Mouse (Mus musculus) cerebellum, adult 11 months (tissue): ENCODE measurements around the gene Asb6.

Experiments
- DNase-seq: peaks from one replicate; pipeline ENCODE4 v3.0.0; 2022

Asb6 gene

GRCm38 (mm10) chr2:30830283-30830795 is at the start of gene Asb6:
TSS of gene Asb6 (minus strand) at chr2:30830333.
- DNase-seq: no peak

- DNase-seq: no peak
These were observed 49.3 kb upstream of the Asb6 start for GRCm38 (mm10) chr2:30879481-30879880.

- no peak for DNase-seq
These were observed 45.7 kb upstream of the Asb6 start for GRCm38 (mm10) chr2:30875621-30876432.

- no peak for DNase-seq
These were observed 45.0 kb upstream of the Asb6 start for GRCm38 (mm10) chr2:30875096-30875495.

- no peak for DNase-seq
These were observed 44.3 kb upstream of the Asb6 start for GRCm38 (mm10) chr2:30874445-30874844.

- DNase-seq: no peak
These were observed 42.5 kb upstream of the Asb6 start for GRCm38 (mm10) chr2:30872669-30873068.

GRCm38 (mm10) chr2:30870863-30871262 is 40.7 kb upstream of the Asb6 start:
- DNase-seq: peak; percentile 16

- DNase-seq: no peak
These were observed 35.3 kb upstream of the Asb6 start for GRCm38 (mm10) chr2:30865426-30865825.

- no peak for DNase-seq
These were observed 34.8 kb upstream of the Asb6 start for GRCm38 (mm10) chr2:30864968-30865381.

GRCm38 (mm10) chr2:30863574-30863973 is 33.4 kb upstream of the Asb6 start:
- DNase-seq: no peak

- DNase-seq: no peak
These were observed 31.9 kb upstream of the Asb6 start for GRCm38 (mm10) chr2:30862081-30862480.

- no peak for DNase-seq
These were observed 29.6 kb upstream of the Asb6 start for GRCm38 (mm10) chr2:30859782-30860181.

- no peak for DNase-seq
These were observed 26.9 kb upstream of the Asb6 start for GRCm38 (mm10) chr2:30857076-30857475.

- no peak for DNase-seq
These were observed 22.7 kb upstream of the Asb6 start for GRCm38 (mm10) chr2:30852771-30853313.

- no peak for DNase-seq
These were observed 20.4 kb upstream of the Asb6 start for GRCm38 (mm10) chr2:30850581-30850980.

GRCm38 (mm10) chr2:30848184-30848583 is 18.1 kb upstream of the Asb6 start:
- no peak for DNase-seq

GRCm38 (mm10) chr2:30846723-30847122 is 16.6 kb upstream of the Asb6 start:
- DNase-seq: no peak

- DNase-seq: no peak
These were observed 16.1 kb upstream of the Asb6 start for GRCm38 (mm10) chr2:30846236-30846635.

- DNase-seq: no peak
These were observed 15.3 kb upstream of the Asb6 start for GRCm38 (mm10) chr2:30845152-30846070.

GRCm38 (mm10) chr2:30842615-30843014 is 12.5 kb upstream of the Asb6 start:
- DNase-seq: no peak

GRCm38 (mm10) chr2:30836238-30836990 is 6.3 kb upstream of the Asb6 start:
- DNase-seq: no peak

- no peak for DNase-seq
These were observed 4.4 kb upstream of the Asb6 start, which contains the start of gene Prrx2 for GRCm38 (mm10) chr2:30834373-30835022. TSS of gene Prrx2 (plus strand) at chr2:30834972.
